Mouse (Mus musculus) 3T3-L1 (cell line): ENCODE results near the gene Pomt1.

Experiments
- DNase-seq: peaks from one replicate; pipeline ENCODE4 v3.0.0-alpha.2; 2015; ENCODE audit warnings: low read depth, low spot score

Pomt1 gene

DNA sequence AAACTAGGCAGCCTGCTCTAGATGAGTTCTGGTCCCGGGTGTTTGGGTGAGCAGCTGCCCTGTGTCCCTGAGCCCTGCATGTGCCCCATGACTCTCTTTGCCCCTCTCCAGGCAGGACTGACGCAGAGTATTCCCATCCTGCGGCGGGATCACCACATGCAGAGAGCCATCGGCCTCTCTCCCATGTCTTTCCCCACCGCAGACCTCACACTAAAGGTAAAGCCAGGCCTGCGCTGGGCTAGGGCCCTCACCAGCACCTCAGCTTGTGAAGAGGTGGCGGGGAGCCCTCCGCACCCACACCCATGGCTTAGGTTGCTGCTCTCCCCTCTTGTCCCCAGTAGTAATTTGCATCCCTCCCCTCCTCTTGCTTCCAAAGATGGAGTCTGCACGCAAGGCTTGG is 15.4 kb upstream of the Pomt1 start:
- DNase-seq, result no peak

DNA sequence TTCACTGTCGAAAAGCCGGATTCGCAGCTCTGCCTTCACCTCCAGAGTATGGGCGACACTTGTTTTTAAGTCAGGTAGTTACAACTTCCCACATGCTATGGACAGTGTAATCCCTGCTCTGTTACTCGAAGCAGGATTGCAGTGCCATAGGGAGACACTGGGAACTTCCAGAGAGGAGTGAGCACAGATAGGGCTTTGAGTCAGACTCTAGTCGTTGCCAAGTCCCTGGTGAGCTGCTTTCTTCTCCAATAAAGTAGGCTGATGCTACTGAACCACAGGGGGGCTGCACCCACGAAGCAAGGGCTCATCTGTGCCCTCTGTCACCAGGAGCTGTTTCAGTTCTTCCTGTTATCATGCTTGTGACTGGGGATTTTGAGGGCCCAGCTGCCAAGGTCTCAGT is 14.8 kb upstream of the Pomt1 start:
- DNase-seq, result no peak

DNA sequence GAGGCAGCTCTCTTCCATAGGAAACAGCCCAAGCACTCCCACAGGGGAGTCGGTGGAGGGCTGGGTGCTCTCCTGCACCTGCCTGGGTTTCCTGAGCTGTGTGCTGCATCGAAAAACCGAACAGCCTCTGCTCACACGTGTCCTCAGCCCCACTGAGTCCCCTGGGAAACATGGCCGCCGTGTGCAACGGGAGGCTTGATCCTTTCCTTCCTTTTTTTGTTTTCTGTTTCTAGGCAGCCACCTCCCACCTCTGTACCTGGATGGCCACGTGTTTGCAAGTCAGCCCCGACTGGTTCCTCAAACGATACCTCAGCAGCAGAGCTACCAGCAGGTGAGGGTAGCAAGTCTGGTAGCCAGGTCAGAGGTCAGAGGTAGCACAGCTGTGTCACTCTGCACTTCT is 14.3 kb upstream of the Pomt1 start:
- DNase-seq, result no peak

- DNase-seq, result peak; percentile 49
Observed at GRCm38 (mm10) chr2:32235433-32235832, 957 bp upstream of the Pomt1 start.

- DNase-seq, result peak; percentile 95
Observed at GRCm38 (mm10) chr2:32236760-32237487, 534 bp downstream of the Pomt1 start.

- DNase-seq, result peak; percentile 36
Observed at GRCm38 (mm10) chr2:32237571-32237970, 1.2 kb downstream of the Pomt1 start.

DNA sequence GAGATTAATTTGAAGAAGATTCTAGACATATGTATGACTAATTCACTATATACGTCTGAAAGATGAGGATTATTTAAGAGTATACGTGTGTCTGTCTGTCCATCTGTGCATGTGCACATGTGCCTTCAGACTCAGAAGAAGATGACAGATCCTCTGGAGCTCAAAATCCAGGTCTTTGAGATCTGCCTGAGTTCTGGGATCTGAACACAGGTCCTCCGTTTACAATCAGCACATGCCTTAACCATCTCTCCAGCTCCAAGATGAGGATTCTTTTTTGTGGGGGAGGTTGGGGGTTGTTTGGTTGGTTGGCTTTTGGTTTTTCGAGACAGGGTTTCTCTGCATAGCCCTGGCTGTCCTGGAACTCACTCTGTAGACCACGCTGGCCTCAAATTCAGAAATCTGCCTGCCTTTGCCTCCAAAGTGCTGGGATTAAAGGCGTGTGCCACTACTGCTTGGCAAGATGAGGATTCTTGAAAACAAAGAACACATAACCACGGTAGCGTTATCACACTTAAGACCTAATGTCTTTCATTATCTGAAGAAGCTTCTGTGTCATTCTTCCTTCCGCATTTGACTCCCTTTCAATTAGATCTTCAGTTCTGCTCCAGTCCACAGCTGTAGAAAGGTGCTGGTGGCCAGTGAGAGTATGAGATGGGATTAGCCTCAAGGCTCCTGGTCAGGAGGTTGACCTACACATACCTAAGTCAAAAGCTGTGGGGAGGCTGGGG is 2.5 kb downstream of the Pomt1 start:
- no peak for DNase-seq

- no peak for DNase-seq
Observed at GRCm38 (mm10) chr2:32240591-32240990, 4.2 kb downstream of the Pomt1 start.

DNA sequence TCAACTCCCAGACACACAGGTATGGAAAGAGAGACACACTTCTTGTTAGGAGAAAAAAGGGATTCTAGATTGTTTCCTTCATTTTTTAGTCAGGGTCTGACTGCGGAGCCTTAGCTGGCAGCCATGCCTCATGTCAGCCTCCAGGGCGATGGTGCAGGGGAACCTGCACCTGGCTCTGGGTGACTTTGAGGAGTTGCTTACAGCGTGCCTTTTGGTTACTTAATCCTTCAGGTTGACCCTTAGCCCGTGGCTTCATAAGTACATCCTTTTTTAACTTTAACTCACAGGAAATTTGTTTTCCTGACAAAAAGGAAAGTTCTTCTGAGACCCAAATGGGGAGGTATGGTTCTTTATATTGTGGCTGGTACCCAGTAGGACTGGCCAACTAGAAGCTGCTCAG is 6.6 kb downstream of the Pomt1 start:
- DNase-seq, result no peak

DNA sequence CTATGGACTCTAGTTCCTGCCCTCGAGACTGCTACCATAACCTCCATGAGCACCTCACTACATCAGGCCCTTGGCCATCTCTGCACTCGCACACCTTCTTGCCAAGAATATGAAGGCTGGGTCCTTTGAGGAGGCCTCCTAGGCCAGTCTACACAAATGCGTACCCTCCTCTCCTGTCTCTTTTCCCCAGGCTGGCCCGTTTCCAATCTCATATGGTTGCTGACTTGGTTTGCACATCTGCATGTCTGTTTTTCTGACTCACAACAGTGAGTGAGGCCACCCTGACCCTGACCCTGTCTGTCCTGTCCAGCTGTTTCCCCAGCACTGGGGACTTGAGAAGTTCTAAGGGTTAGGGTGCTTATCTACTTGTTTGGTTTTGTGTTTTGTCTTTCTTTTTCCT is 10.4 kb downstream of the Pomt1 start:
- DNase-seq, result no peak

- DNase-seq, result no peak
Observed at GRCm38 (mm10) chr2:32248377-32249361, 12.3 kb downstream of the Pomt1 start.

GRCm38 (mm10) chr2:32251791-32252527 is 15.6 kb downstream of the Pomt1 start:
- DNase-seq, result no peak

GRCm38 (mm10) chr2:32252658-32253057 is 16.3 kb downstream of the Pomt1 start:
- no peak for DNase-seq

DNA sequence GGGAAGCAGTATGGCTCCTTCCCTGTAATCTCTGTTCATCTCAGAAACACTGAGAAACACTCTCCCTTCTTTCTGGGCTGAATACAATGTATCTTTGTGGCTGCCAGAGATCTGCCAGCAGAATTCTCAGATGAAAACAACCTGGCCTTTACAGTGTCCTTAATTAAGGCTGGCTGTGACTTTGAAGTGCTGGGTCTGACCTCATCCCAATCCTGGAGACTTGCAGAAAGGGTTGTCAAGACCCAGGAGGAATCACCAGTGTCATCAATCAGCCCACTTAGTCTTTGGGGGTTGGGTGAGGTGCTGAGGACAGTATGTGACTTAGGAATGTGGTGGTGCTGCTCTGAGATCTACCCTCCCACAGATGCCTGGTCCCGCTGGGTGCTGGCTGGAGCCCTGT is 17.0 kb downstream of the Pomt1 start:
- no peak for DNase-seq

GRCm38 (mm10) chr2:32254563-32254962 is 18.2 kb downstream of the Pomt1 start:
- no peak for DNase-seq

- no peak for DNase-seq
Observed at GRCm38 (mm10) chr2:32256273-32256672, 19.9 kb downstream of the Pomt1 start.

GRCm38 (mm10) chr2:32258887-32259533 is 22.6 kb downstream of the Pomt1 start:
- peak; percentile 39 for DNase-seq

GRCm38 (mm10) chr2:32259657-32260417 is 23.4 kb downstream of the Pomt1 start, which contains the start of gene Uck1:
Gene Uck1, minus strand, starts transcription at chr2:32260159.
- DNase-seq, result peak; percentile 95

- peak; percentile 72 for DNase-seq
Observed at GRCm38 (mm10) chr2:32260635-32261034, 24.2 kb downstream of the Pomt1 start.

DNA sequence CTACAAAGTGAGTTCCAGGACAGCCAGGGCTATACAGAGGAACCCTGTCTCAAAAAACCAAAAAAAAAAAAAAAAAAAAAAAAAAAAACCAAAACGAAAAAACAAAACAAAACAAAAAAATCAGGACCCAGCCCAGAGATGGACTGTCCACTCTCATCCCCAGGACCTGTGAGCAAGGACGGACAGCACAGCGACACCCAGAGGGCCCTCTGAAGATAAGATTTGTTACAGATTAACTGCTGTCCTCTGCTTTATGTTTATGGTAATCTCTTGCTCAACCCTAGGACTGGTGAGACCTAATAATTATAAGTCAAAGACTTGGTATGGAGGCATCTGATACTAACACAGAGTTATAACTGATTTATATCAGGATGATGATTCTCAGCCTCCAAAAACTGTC is 39.4 kb downstream of the Pomt1 start:
- DNase-seq, result no peak
